Mouse (Mus musculus): ENCODE results near the gene Adarb2.

DNA sequence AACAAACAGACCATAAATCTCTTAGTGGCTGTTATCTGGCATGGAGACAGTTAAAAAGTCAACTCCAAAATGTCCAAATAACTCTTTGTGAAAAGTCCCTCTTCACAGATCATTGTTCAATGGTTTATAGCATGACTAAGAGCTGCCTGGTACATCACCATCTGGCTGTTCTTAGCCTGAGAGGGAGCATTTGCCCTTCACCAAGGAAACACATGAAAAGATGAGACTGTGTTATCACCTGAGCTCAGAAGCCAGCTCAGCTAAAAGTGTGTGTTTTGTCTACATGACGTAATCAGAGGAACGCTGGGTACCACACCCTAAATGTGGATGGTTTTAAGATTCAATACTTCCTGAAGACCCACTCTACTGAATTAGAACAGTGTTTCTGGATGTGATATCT is 403.0 kb downstream of the Adarb2 start:
- TF ChIP-seq GATA1 (IDR thresholded peaks at IDR 0.05; ENCODE audit: borderline replicate concordance, low read length) (no peak), FLI1 (IDR thresholded peaks at IDR 0.05; ENCODE audit: low read length) (no peak)
